Mouse (Mus musculus): ENCODE results near the gene Ifna6.

Ifna6 gene

GRCm38 (mm10) chr4:88845334-88845733 lies 18.1 kb downstream of the Ifna6 start:
- no peak for DNase-seq (ENCODE audit: low read depth, low spot score)

GRCm38 (mm10) chr4:88849698-88850097 lies 22.5 kb downstream of the Ifna6 start, which contains the start of gene Ifna1:
TSS of gene Ifna1 (plus strand) at chr4:88850087.
- DNase-seq (ENCODE audit: low read depth, low spot score), result no peak

GRCm38 (mm10) chr4:88851026-88851763 lies 24.0 kb downstream of the Ifna6 start:
- DNase-seq (ENCODE audit: low read depth, low spot score), result no peak

- no peak for DNase-seq (ENCODE audit: low read depth, low spot score)
Measured at GRCm38 (mm10) chr4:88859214-88859613, 32.0 kb downstream of the Ifna6 start.

GRCm38 (mm10) chr4:88863309-88863708 lies 36.1 kb downstream of the Ifna6 start:
- DNase-seq (ENCODE audit: low read depth, low spot score), result no peak

- DNase-seq (ENCODE audit: low read depth, low spot score), result no peak
Measured at GRCm38 (mm10) chr4:88864599-88864998, 37.4 kb downstream of the Ifna6 start.

GRCm38 (mm10) chr4:88865011-88865569 lies 37.9 kb downstream of the Ifna6 start:
- DNase-seq (ENCODE audit: low read depth, low spot score), result no peak

- DNase-seq (ENCODE audit: low read depth, low spot score), result peak; percentile 34
Measured at GRCm38 (mm10) chr4:88867366-88867925, 40.2 kb downstream of the Ifna6 start.

GRCm38 (mm10) chr4:88867926-88868911 lies 41.0 kb downstream of the Ifna6 start:
- DNase-seq (ENCODE audit: low read depth, low spot score), result no peak

GRCm38 (mm10) chr4:88872691-88873090 lies 45.5 kb downstream of the Ifna6 start:
- peak; percentile 15 for DNase-seq (ENCODE audit: low read depth, low spot score)

GRCm38 (mm10) chr4:88875435-88876095 lies 48.3 kb downstream of the Ifna6 start:
- no peak for DNase-seq (ENCODE audit: low read depth, low spot score)

GRCm38 (mm10) chr4:88876520-88876919 lies 49.3 kb downstream of the Ifna6 start:
- DNase-seq (ENCODE audit: low read depth, low spot score), result no peak

All from retina, adult 2 months (tissue).